ENCODE assay signal across 21 mouse cellular contexts in the genomic region with DNA sequence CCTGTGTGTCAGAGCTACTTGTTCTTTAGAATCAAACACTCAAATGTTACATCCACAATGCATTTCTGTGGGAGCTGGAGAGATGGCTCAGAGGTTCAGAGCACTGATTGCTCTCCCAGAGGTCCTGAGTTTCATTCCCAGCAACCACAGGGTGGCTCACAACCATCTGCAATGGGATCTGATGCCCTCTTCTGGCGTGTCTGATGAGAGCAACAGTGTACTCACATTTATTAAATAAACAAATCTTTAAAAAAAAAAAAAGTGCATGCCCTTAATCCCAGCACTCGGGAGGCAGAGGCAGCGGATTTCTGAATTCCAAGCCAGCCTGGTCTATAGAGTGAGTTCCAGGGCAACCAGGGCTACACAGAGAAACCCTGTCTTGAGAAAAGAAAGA. TPM values are rescaled to one million over a fixed set of nuclear protein-coding genes. Genes with fewer than 3 reads are reported as not detected.
DNase-seq lines count a peak whose midpoint lies in the region; ATAC-seq and TF ChIP-seq lines count a peak whose summit lies in the region.
"Had no signal": no experiment of that assay in that cellular context is flagged by ENCODE, and none has a peak within 500 bp of the region (broad histone marks: within the 10 kb centered on the region; RNA-seq: fewer than 3 reads in every experiment).

No protein-coding gene starts in this region.

- no peak for ATAC-seq in liver, postnatal 0 days
- no peak for ATAC-seq in liver, embryonic 12.5 days
- ATAC-seq in stomach, postnatal 0 days (ENCODE audit: low FRiP score, low TSS enrichment) = no peak
- ATAC-seq in cerebellum, adult (ENCODE audit: insufficient number of reproducible peaks, low FRiP score, low TSS enrichment) = no peak
- ATAC-seq: forebrain, postnatal 0 days; hindbrain, embryonic 16.5 days; intestine, embryonic 15.5 days had no signal

- no peak overlapping the region for H3K27ac ChIP-seq in liver, postnatal 0 days (ENCODE audit: low read depth)
- H3K27ac ChIP-seq in liver, embryonic 12.5 days = no peak overlapping the region
- no peak overlapping the region for H3K27ac ChIP-seq in MEL (ENCODE audit: control insufficient read depth, low read depth, low read length)
- no peak overlapping the region for H3K27ac ChIP-seq in stomach, postnatal 0 days (replicated peaks)
- H3K27ac ChIP-seq: embryonic facial prominence, embryonic 12.5 days; embryonic facial prominence, embryonic 15.5 days; heart, embryonic 15.5 days; hindbrain, embryonic 10.5 days; hindbrain, embryonic 13.5 days; intestine, embryonic 15.5 days had no signal

- no peak for DNase-seq in liver, postnatal 0 days
- no peak for DNase-seq in MEL (ENCODE audit: low read depth, low spot score)
- DNase-seq in stomach, postnatal 0 days (ENCODE audit: low spot score) = no peak
- DNase-seq in lung, postnatal 10 days = no peak
- DNase-seq: cerebellum, adult 11 months; cerebellum, adult 9-11 months; forebrain, postnatal 0 days; gastrocnemius, postnatal 25 days had no signal

- TF ChIP-seq CTCF in liver, postnatal 0 days (IDR thresholded peaks at IDR 0.05; ENCODE audit: low read depth) = peak; percentile 27; the same call in 1 of the 2 replicates
- peak in 2 of 3 experiments; percentile 36 to 42; a peak in 3 of 6 replicates for TF ChIP-seq CTCF in MEL (IDR thresholded peaks at IDR 0.05 in 2 of 3, conservative IDR thresholded peaks at IDR 0.05 in 1 of 3; ENCODE audit: control insufficient read depth in 1 of 3, insufficient read depth in 1 of 3, low read depth in 2 of 3, low read length in 3 of 3, poor library complexity in 1 of 3, severe bottlenecking in 1 of 3)
- 0 out of 2 replicates have a peak, but pooled peaks have one; percentile 12 for TF ChIP-seq CTCF in stomach, postnatal 0 days (IDR thresholded peaks at IDR 0.05; ENCODE audit: low read depth)

- no peak overlapping the region for H3K4me3 ChIP-seq in liver, postnatal 0 days (ENCODE audit: low read depth, low read length)
- H3K4me3 ChIP-seq in liver, embryonic 12.5 days = no peak overlapping the region
- no peak overlapping the region for H3K4me3 ChIP-seq in MEL (ENCODE audit: control insufficient read depth in 1 of 2, insufficient read depth in 1 of 2, low read depth in 2 of 2, low read length in 2 of 2)
- no peak overlapping the region for H3K4me3 ChIP-seq in stomach, postnatal 0 days (ENCODE audit: low read depth, low read length)
- H3K4me3 ChIP-seq: embryonic facial prominence, embryonic 12.5 days; embryonic facial prominence, embryonic 15.5 days; heart, embryonic 12.5 days; heart, embryonic 15.5 days; hindbrain, embryonic 10.5 days; hindbrain, embryonic 13.5 days; intestine, embryonic 15.5 days had no signal

- no peaks in the 10 kb centered on the region for H3K36me3 ChIP-seq in liver, postnatal 0 days (replicated peaks; ENCODE audit: insufficient read depth, low read length)
- no peaks in the 10 kb centered on the region for H3K36me3 ChIP-seq in liver, embryonic 12.5 days
- H3K36me3 ChIP-seq in MEL (ENCODE audit: control insufficient read depth in 1 of 2, insufficient read depth in 2 of 2, low read length in 2 of 2) = peaks cover 0 to 4% of the 10 kb centered on the region in 2 experiments; a peak in 2 of 4 replicates
- H3K36me3 ChIP-seq in stomach, postnatal 0 days (ENCODE audit: control insufficient read depth, insufficient read depth, low read length) = no peaks in the 10 kb centered on the region
- H3K36me3 ChIP-seq: embryonic facial prominence, embryonic 12.5 days; embryonic facial prominence, embryonic 15.5 days; G1E; heart, embryonic 12.5 days; heart, embryonic 15.5 days; hindbrain, embryonic 10.5 days; hindbrain, embryonic 13.5 days; intestine, embryonic 15.5 days had no signal

- 71% methylated on average over 3 of the region's 3 CpGs for WGBS in liver, postnatal 0 days (ENCODE audit: insufficient replicate concordance)
- WGBS in liver, embryonic 12.5 days (ENCODE audit: insufficient replicate concordance) = 75% methylated on average over 3 of the region's 3 CpGs
- 64% methylated on average over 3 of the region's 3 CpGs for WGBS in stomach, postnatal 0 days

- no peak overlapping the region for H3K4me2 ChIP-seq in liver, postnatal 0 days (ENCODE audit: low read depth, low read length)
- no peak overlapping the region for H3K4me2 ChIP-seq in liver, embryonic 12.5 days
- no peak overlapping the region for H3K4me2 ChIP-seq in stomach, postnatal 0 days (replicated peaks; ENCODE audit: low read depth)
- H3K4me2 ChIP-seq: embryonic facial prominence, embryonic 12.5 days; embryonic facial prominence, embryonic 15.5 days; heart, embryonic 12.5 days; heart, embryonic 15.5 days; hindbrain, embryonic 13.5 days; intestine, embryonic 15.5 days had no signal

- H3K27me3 ChIP-seq in liver, postnatal 0 days (ENCODE audit: insufficient read depth, low read length) = no peaks in the 10 kb centered on the region
- H3K27me3 ChIP-seq in liver, embryonic 12.5 days (replicated peaks) = no peaks in the 10 kb centered on the region
- no peaks in the 10 kb centered on the region for H3K27me3 ChIP-seq in MEL (ENCODE audit: control insufficient read depth in 1 of 2, insufficient read depth in 2 of 2, low read length in 2 of 2)
- H3K27me3 ChIP-seq in stomach, postnatal 0 days (ENCODE audit: control insufficient read depth, insufficient read depth, low read length) = no peaks in the 10 kb centered on the region
- H3K27me3 ChIP-seq: embryonic facial prominence, embryonic 12.5 days; embryonic facial prominence, embryonic 15.5 days; heart, embryonic 12.5 days; heart, embryonic 15.5 days; intestine, embryonic 15.5 days had no signal

- TF ChIP-seq POLR2A in MEL (IDR thresholded peaks at IDR 0.05; ENCODE audit: control insufficient read depth in 1 of 2, insufficient read depth in 1 of 2, low read depth in 1 of 2, low read length in 2 of 2, poor library complexity in 1 of 2) = no peak

- H3K9ac ChIP-seq in liver, postnatal 0 days (replicated peaks) = no peak overlapping the region
- H3K9ac ChIP-seq in liver, embryonic 12.5 days = no peak overlapping the region
- no peak overlapping the region for H3K9ac ChIP-seq in MEL (ENCODE audit: control insufficient read depth, low read depth, low read length, poor library complexity, severe bottlenecking)
- no peak overlapping the region for H3K9ac ChIP-seq in stomach, postnatal 0 days (ENCODE audit: low read length)
- H3K9ac ChIP-seq: embryonic facial prominence, embryonic 12.5 days; embryonic facial prominence, embryonic 15.5 days; forebrain, postnatal 0 days; heart, embryonic 12.5 days; heart, embryonic 15.5 days; hindbrain, embryonic 13.5 days; intestine, embryonic 15.5 days had no signal

- peaks cover 5% of the 10 kb centered on the region for H3K4me1 ChIP-seq in liver, postnatal 0 days (ENCODE audit: insufficient read depth)
- H3K4me1 ChIP-seq in liver, embryonic 12.5 days = peaks cover 39% of the 10 kb centered on the region
- peaks cover 0 to 6% of the 10 kb centered on the region in 2 experiments; a peak in 2 of 4 replicates for H3K4me1 ChIP-seq in MEL (ENCODE audit: control insufficient read depth in 1 of 2, insufficient read depth in 2 of 2, low read length in 2 of 2)
- no peaks in the 10 kb centered on the region; the same call in 1 of the 2 replicates for H3K4me1 ChIP-seq in stomach, postnatal 0 days (replicated peaks; ENCODE audit: control insufficient read depth, insufficient read depth)
- H3K4me1 ChIP-seq: embryonic facial prominence, embryonic 12.5 days; embryonic facial prominence, embryonic 15.5 days had no signal

- no peak; the same call in 1 of the 2 replicates for TF ChIP-seq RAD21 in MEL (IDR thresholded peaks at IDR 0.05; ENCODE audit: low read depth, low read length)

- H3K9me3 ChIP-seq in liver, postnatal 0 days (ENCODE audit: low read length) = no peaks in the 10 kb centered on the region
- no peaks in the 10 kb centered on the region for H3K9me3 ChIP-seq in liver, embryonic 12.5 days (replicated peaks)
- no peaks in the 10 kb centered on the region for H3K9me3 ChIP-seq in MEL (replicated peaks; ENCODE audit: insufficient read depth, low read length)
- H3K9me3 ChIP-seq in stomach, postnatal 0 days (ENCODE audit: control insufficient read depth, low read length) = no peaks in the 10 kb centered on the region
- H3K9me3 ChIP-seq: embryonic facial prominence, embryonic 12.5 days; embryonic facial prominence, embryonic 15.5 days; heart, embryonic 12.5 days; heart, embryonic 15.5 days; hindbrain, embryonic 10.5 days; hindbrain, embryonic 13.5 days; intestine, embryonic 15.5 days had no signal

- no peaks in the 10 kb centered on the region; the same call in 1 of the 2 replicates for H3K79me2 ChIP-seq in MEL (ENCODE audit: control insufficient read depth, insufficient read depth, low read length, poor library complexity)

- no peak for TF ChIP-seq EP300 in liver, postnatal 0 days (IDR thresholded peaks at IDR 0.05; ENCODE audit: low read depth)
- no peak for TF ChIP-seq EP300 in MEL (IDR thresholded peaks at IDR 0.05; ENCODE audit: low read depth in 1 of 2, low read length in 2 of 2)
- no peak for TF ChIP-seq EP300 in stomach, postnatal 0 days (optimal IDR thresholded peaks at IDR 0.05)

TF ChIP-seq in MEL, 35 proteins besides CTCF, POLR2A, EP300 and RAD21 (continues in another document):
- no peak for TF ChIP-seq MAFK (IDR thresholded peaks at IDR 0.05; ENCODE audit: borderline replicate concordance, low read depth, low read length)

RNA-seq across cellular contexts. Expression of a gene that starts 13.6 kb away (rescaled TPM):
- polyA plus RNA-seq in liver, postnatal 0 days (2015; fragmentation: Nextera tagmentation; extraction: Ambion mirVana) = 19.6 and 22.1 TPM in 2 replicates
- 21.8 and 24.6 TPM in 2 replicates for polyA plus RNA-seq in liver, embryonic 12.5 days (2016; fragmentation: Nextera tagmentation; extraction: Ambion mirVana)
- 46.5 and 50.2 TPM in 2 replicates for total RNA-seq in MEL (2012; rRNA removed)
- 10 to 100 TPM; 38.0 to 53.3 TPM for polyA plus RNA-seq in MEL (2012; ENCODE audit: insufficient read depth in 1 of 2, insufficient read length in 2 of 2, low read depth in 1 of 2, low replicate concordance in 2 of 2, missing spikeins in 1 of 2)
- polyA plus RNA-seq in stomach, postnatal 0 days (2015; fragmentation: Nextera tagmentation; extraction: Ambion mirVana) = 32.4 and 36.3 TPM in 2 replicates

RNA-seq across cellular contexts. Expression of a gene that starts 42.5 kb away (rescaled TPM):
- polyA plus RNA-seq in liver, postnatal 0 days (2015; fragmentation: Nextera tagmentation; extraction: Ambion mirVana) = 0.34 and 0.60 TPM in 2 replicates
- 1.3 and 1.7 TPM in 2 replicates for polyA plus RNA-seq in liver, embryonic 12.5 days (2016; fragmentation: Nextera tagmentation; extraction: Ambion mirVana)
- total RNA-seq in MEL (2012; rRNA removed) = 0.65 and 2.0 TPM in 2 replicates
- 1 to 10 TPM in 1 of 2 experiments, not detected in 1; 5.2 TPM for polyA plus RNA-seq in MEL (2012; ENCODE audit: insufficient read depth in 1 of 2, insufficient read length in 2 of 2, low read depth in 1 of 2, low replicate concordance in 2 of 2, missing spikeins in 1 of 2)
- 0.73 and 0.82 TPM in 2 replicates for polyA plus RNA-seq in stomach, postnatal 0 days (2015; fragmentation: Nextera tagmentation; extraction: Ambion mirVana)
- total RNA-seq: CH12.LX; common myeloid progenitor, adult 5-6 weeks; gastrocnemius, postnatal 25 days had no signal

RNA-seq across cellular contexts. Expression of a gene that starts 54.8 kb away (rescaled TPM):
- 766 and 780 TPM in 2 replicates for polyA plus RNA-seq in liver, postnatal 0 days (2015; fragmentation: Nextera tagmentation; extraction: Ambion mirVana)
- 539 and 560 TPM in 2 replicates for polyA plus RNA-seq in liver, embryonic 12.5 days (2016; fragmentation: Nextera tagmentation; extraction: Ambion mirVana)
- total RNA-seq in MEL (2012; rRNA removed) = 207 and 214 TPM in 2 replicates
- polyA plus RNA-seq in MEL (2012; ENCODE audit: insufficient read depth in 1 of 2, insufficient read length in 2 of 2, low read depth in 1 of 2, low replicate concordance in 2 of 2, missing spikeins in 1 of 2) = 100 to 1,000 TPM in 1 of 2 experiments, not detected in 1; 115 TPM
- 884 and 979 TPM in 2 replicates for polyA plus RNA-seq in stomach, postnatal 0 days (2015; fragmentation: Nextera tagmentation; extraction: Ambion mirVana)
